Mouse (Mus musculus): ENCODE data around the gene Irx3. TPM values are rescaled to one million over a fixed set of nuclear protein-coding genes. Genes with fewer than 3 reads are reported as not detected.

The Irx3 gene
- not detected for total RNA-seq (2023)

DNA sequence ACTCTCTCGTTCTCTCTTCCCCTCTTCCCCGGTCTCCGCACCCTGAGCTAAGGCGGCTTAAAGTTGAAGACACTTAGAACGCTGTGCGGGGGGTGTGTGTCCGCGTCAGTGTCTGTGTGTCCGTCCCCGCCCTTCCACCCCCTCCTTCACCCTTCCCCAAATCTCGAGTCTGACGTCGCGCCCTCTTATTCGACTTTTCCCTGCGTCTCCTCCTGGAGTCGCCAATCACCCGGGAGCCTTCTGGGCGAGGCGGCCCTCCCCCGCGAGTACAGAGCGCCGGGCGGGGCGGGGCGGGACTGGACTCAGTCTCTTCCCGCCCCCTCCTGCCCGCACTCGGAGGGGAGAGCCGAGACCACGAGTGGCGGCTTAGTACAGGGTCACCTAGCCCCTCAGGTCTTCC lies at the start of gene Irx3:
TSS of gene Irx3 (minus strand) at position 229 of the 400 bp plus-strand sequence.

All from CD8-positive naive resting alpha-beta T cell, adult 57 days (primary cell).